Mouse (Mus musculus) neural tube, embryonic 14.5 days (tissue): ENCODE data around the gene Cyp4f14. TPM values are rescaled to one million over a fixed set of nuclear protein-coding genes. Genes with fewer than 3 reads are reported as not detected.

Experiments used
- polyA plus RNA-seq: library from polyadenylated mRNA; unstranded; fragments of >200 nt; fragmentation: Nextera tagmentation; extraction: Ambion mirVana; gene quantifications from 2 replicates; pipeline ENCODE4 v1.2.1, GENCODE M21; 2014

The Cyp4f14 gene
- polyA plus RNA-seq, 1 experiment from 2014 or later = not detected

Other genes starting within 250 kb of the Cyp4f14 start
- 1.7 and 1.8 TPM in 2 replicates for gene Cyp4f15, start 231.7 kb downstream of the Cyp4f14 start, polyA plus RNA-seq
- 80.4 and 82.9 TPM in 2 replicates for gene Zfp871, start 129.1 kb downstream of the Cyp4f14 start, polyA plus RNA-seq
- gene Zfp811, start 107.4 kb downstream of the Cyp4f14 start, polyA plus RNA-seq = 58.4 and 60.6 TPM in 2 replicates
- gene Zfp799, start 87.1 kb downstream of the Cyp4f14 start, polyA plus RNA-seq = 23.1 and 24.6 TPM in 2 replicates
- gene Zfp870, start 25.7 kb downstream of the Cyp4f14 start, polyA plus RNA-seq = 9.5 and 11.7 TPM in 2 replicates
- gene Cyp4f13, start 30.1 kb upstream of the Cyp4f14 start, polyA plus RNA-seq = 6.9 and 9.4 TPM in 2 replicates
- gene Zfp472, start 48.5 kb upstream of the Cyp4f14 start, polyA plus RNA-seq = 7.3 and 9.5 TPM in 2 replicates
- 24.9 and 25.0 TPM in 2 replicates for gene Zfp952, start 75.8 kb upstream of the Cyp4f14 start, polyA plus RNA-seq
- 33.6 and 34.4 TPM in 2 replicates for gene Zfp763, start 116.1 kb upstream of the Cyp4f14 start, polyA plus RNA-seq
- not detected in 2 replicates for gene 4921501E09Rik, start 150.7 kb upstream of the Cyp4f14 start, polyA plus RNA-seq
- gene Zfp563, start 172.0 kb upstream of the Cyp4f14 start, polyA plus RNA-seq = 23.0 and 30.1 TPM in 2 replicates
- gene Morc2b, start 222.3 kb upstream of the Cyp4f14 start, polyA plus RNA-seq = 0.76 and 0.90 TPM in 2 replicates